8 mouse cellular contexts compared by ENCODE assay signal in the genomic region with DNA sequence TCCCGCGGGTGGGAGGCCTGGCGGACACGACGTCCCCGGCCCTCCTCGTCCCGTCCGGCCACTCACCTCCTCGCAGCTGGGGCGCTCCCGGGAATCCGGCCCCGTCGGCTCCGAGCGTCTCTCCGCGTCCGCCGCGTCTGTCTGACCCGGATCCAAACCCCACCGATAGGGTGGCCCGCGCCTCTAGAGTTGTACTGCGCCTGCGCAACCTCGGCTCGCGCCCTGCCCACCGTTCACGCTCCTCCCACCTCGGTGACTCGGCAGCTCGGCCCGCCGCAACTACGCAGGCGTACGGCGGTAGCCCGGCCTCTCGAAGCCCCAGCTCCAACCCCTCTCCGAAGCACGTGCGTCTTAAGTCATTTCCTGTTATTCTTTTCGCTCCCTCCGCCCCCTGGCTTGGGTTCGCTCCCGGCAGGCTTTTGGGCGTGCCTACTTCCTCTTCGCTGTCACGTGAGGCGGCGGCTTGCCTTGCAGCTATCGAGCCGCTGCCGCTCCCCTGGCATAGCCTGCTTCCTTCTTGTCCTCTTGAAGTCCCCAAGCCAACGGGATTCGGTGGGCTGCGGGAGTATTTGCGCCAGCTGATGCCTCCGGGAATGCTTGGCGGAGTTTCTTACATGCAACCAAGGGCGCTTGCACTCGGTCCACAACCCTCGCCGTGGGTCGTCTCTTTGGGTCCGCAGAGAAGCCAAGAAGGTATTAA. TPM values are rescaled to one million over a fixed set of nuclear protein-coding genes. Genes with fewer than 3 reads are reported as not detected.
A peak's percentile ranks its signal among the peaks of the same experiment; 100 is the strongest.
DNase-seq lines count a peak whose midpoint lies in the region; ATAC-seq and TF ChIP-seq lines count a peak whose summit lies in the region.

No protein-coding gene starts in this region.

- no peak for TF ChIP-seq EP300 in CH12.LX (IDR thresholded peaks at IDR 0.05; ENCODE audit: low read length)

- H3K4me2 ChIP-seq in CH12.LX (ENCODE audit: insufficient read depth, low read depth, poor library complexity, severe bottlenecking) = peak overlapping the region; percentile 99; the same call in 1 of the 2 replicates
- H3K4me2 ChIP-seq in forebrain, embryonic 11.5 days (ENCODE audit: low read depth, low read length, severe bottlenecking) = peak overlapping the region; percentile 80
- peak overlapping the region; percentile 94 for H3K4me2 ChIP-seq in heart, embryonic 16.5 days (ENCODE audit: low read depth, low read length)
- H3K4me2 ChIP-seq in liver, embryonic 15.5 days = peak overlapping the region; percentile 90
- peak overlapping the region; percentile 89 for H3K4me2 ChIP-seq in neural tube, embryonic 12.5 days (replicated peaks)

- TF ChIP-seq RAD21 in CH12.LX (IDR thresholded peaks at IDR 0.05; ENCODE audit: low read depth, low read length) = no peak

- under 1% methylated on average over 71 of the region's 71 CpGs for WGBS in forebrain, embryonic 11.5 days
- WGBS in heart, embryonic 16.5 days = under 1% methylated on average over 62 of the region's 71 CpGs
- under 1% methylated on average over 71 of the region's 71 CpGs for WGBS in liver, embryonic 15.5 days (ENCODE audit: insufficient replicate concordance)
- under 1% methylated on average over 71 of the region's 71 CpGs for WGBS in neural tube, embryonic 12.5 days

- dilution Hi-C loops in CH12.LX (cut with MboI; ENCODE audit: extremely low pct_ligation_motif_present, extremely low pct_unique_long_range_greater_than_20kb, low sequenced_read_pairs) = no loop called here

- no peaks in the 10 kb centered on the region for H3K27me3 ChIP-seq in CH12.LX (replicated peaks)
- no peaks in the 10 kb centered on the region for H3K27me3 ChIP-seq in forebrain, embryonic 11.5 days (ENCODE audit: control insufficient read depth, insufficient read depth, low read length)
- no peaks in the 10 kb centered on the region for H3K27me3 ChIP-seq in heart, embryonic 16.5 days (ENCODE audit: control insufficient read depth, insufficient read depth, low read length)
- H3K27me3 ChIP-seq in liver, embryonic 15.5 days = no peaks in the 10 kb centered on the region
- H3K27me3 ChIP-seq in neural tube, embryonic 12.5 days (replicated peaks) = no peaks in the 10 kb centered on the region

- peaks cover 9 to 28% of the 10 kb centered on the region in 2 experiments for H3K4me1 ChIP-seq in CH12.LX (ENCODE audit: control insufficient read depth in 1 of 2, insufficient read depth in 2 of 2)
- peaks cover 9% of the 10 kb centered on the region; the same call in 1 of the 2 replicates for H3K4me1 ChIP-seq in forebrain, embryonic 11.5 days (replicated peaks; ENCODE audit: control insufficient read depth, insufficient read depth, low read length)
- peaks cover 26% of the 10 kb centered on the region for H3K4me1 ChIP-seq in heart, embryonic 16.5 days (ENCODE audit: control insufficient read depth, insufficient read depth, low read length)
- H3K4me1 ChIP-seq in liver, embryonic 15.5 days (replicated peaks) = peaks cover 39% of the 10 kb centered on the region
- H3K4me1 ChIP-seq in neural tube, embryonic 12.5 days = peaks cover 19% of the 10 kb centered on the region

- peak; percentile 99 for DNase-seq in CH12.LX (ENCODE audit: extremely low read depth)
- DNase-seq in c-Kit-positive CD71-positive TER-119-negative erythroid progenitor cells, embryonic 14.5 days (ENCODE audit: low read depth) = peak; percentile 98
- peak; percentile 99 for DNase-seq in forebrain, embryonic 11.5 days (ENCODE audit: low spot score)
- DNase-seq in kidney, postnatal 36 days = peak; percentile 99
- DNase-seq in telencephalon, adult 2 months (ENCODE audit: low read depth, low spot score) = peak; percentile 99

- in situ Hi-C loops in CH12.LX (cut with MboI; ENCODE audit: low pct_ligation_motif_present, low pct_unique_long_range_greater_than_20kb, low sequenced_read_pairs) = loop anchor here (10.0 kb wide), 1 partner anchor 325 kb away; no protein-coding TSS in a partner anchor

- H3K36me3 ChIP-seq in CH12.LX (replicated peaks in 1 of 2; ENCODE audit: control insufficient read depth in 1 of 2, insufficient read depth in 1 of 2, low read length in 1 of 2) = peaks cover 6 to 32% of the 10 kb centered on the region in 2 experiments
- no peaks in the 10 kb centered on the region for H3K36me3 ChIP-seq in forebrain, embryonic 11.5 days (ENCODE audit: control insufficient read depth, insufficient read depth, low read length)
- peaks cover 5% of the 10 kb centered on the region; the same call in 1 of the 2 replicates for H3K36me3 ChIP-seq in heart, embryonic 16.5 days (ENCODE audit: control insufficient read depth, insufficient read depth)
- H3K36me3 ChIP-seq in liver, embryonic 15.5 days (replicated peaks) = peaks cover 8% of the 10 kb centered on the region; the same call in 1 of the 2 replicates
- peaks cover 2% of the 10 kb centered on the region; the same call in 1 of the 2 replicates for H3K36me3 ChIP-seq in neural tube, embryonic 12.5 days

- H3K4me3 ChIP-seq in CH12.LX (replicated peaks in 1 of 3; ENCODE audit: low read depth in 2 of 3, low read length in 2 of 3, poor library complexity in 1 of 3) = peak overlapping the region; percentile 92 to 97 (median 95)
- H3K4me3 ChIP-seq in forebrain, embryonic 11.5 days (ENCODE audit: low read depth, low read length) = peak overlapping the region; percentile 96
- peak overlapping the region; percentile 99 for H3K4me3 ChIP-seq in heart, embryonic 16.5 days (ENCODE audit: low read length)
- H3K4me3 ChIP-seq in liver, embryonic 15.5 days (replicated peaks) = peak overlapping the region; percentile 96
- H3K4me3 ChIP-seq in neural tube, embryonic 12.5 days = peak overlapping the region; percentile 98

- H3K9me3 ChIP-seq in CH12.LX (replicated peaks; ENCODE audit: low read length) = no peaks in the 10 kb centered on the region
- no peaks in the 10 kb centered on the region for H3K9me3 ChIP-seq in forebrain, embryonic 11.5 days (ENCODE audit: control insufficient read depth, low read length)
- no peaks in the 10 kb centered on the region for H3K9me3 ChIP-seq in heart, embryonic 16.5 days (replicated peaks; ENCODE audit: control insufficient read depth, low read length)
- H3K9me3 ChIP-seq in liver, embryonic 15.5 days (replicated peaks) = no peaks in the 10 kb centered on the region
- no peaks in the 10 kb centered on the region for H3K9me3 ChIP-seq in neural tube, embryonic 12.5 days

- TF ChIP-seq POLR2A in CH12.LX (IDR thresholded peaks at IDR 0.05; ENCODE audit: low read depth, low read length) = peak; percentile 76

- peak overlapping the region; percentile 84 for H3K9ac ChIP-seq in CH12.LX (ENCODE audit: insufficient read depth, low read depth)
- H3K9ac ChIP-seq in forebrain, embryonic 11.5 days (ENCODE audit: low read length) = peak overlapping the region; percentile 83
- peak overlapping the region; percentile 94 for H3K9ac ChIP-seq in heart, embryonic 16.5 days (ENCODE audit: low read length)
- peak overlapping the region; percentile 86 for H3K9ac ChIP-seq in liver, embryonic 15.5 days
- peak overlapping the region; percentile 85 for H3K9ac ChIP-seq in neural tube, embryonic 12.5 days

- peak overlapping the region; percentile 38 for H3K27ac ChIP-seq in CH12.LX (ENCODE audit: insufficient read depth, low read depth)
- H3K27ac ChIP-seq in forebrain, embryonic 11.5 days (ENCODE audit: low read depth, low read length) = peak overlapping the region; percentile 31; the same call in 1 of the 2 replicates
- H3K27ac ChIP-seq in heart, embryonic 16.5 days (ENCODE audit: low read length) = peak overlapping the region; percentile 93
- peak overlapping the region; percentile 93 for H3K27ac ChIP-seq in liver, embryonic 15.5 days (replicated peaks)
- peak overlapping the region; percentile 33 for H3K27ac ChIP-seq in neural tube, embryonic 12.5 days

- H3K79me2 ChIP-seq in CH12.LX (replicated peaks; ENCODE audit: control insufficient read depth, extremely low read depth, insufficient read depth, poor library complexity, severe bottlenecking) = peaks cover 35% of the 10 kb centered on the region

- peak; percentile 99 for ATAC-seq in forebrain, embryonic 11.5 days (replicated peaks; ENCODE audit: low FRiP score)
- peak; percentile 99 for ATAC-seq in heart, embryonic 16.5 days (replicated peaks; ENCODE audit: extremely low read depth, insufficient read depth, low FRiP score)
- peak; percentile 98 for ATAC-seq in liver, embryonic 15.5 days (ENCODE audit: insufficient read depth)
- peak; percentile 99 for ATAC-seq in neural tube, embryonic 12.5 days (ENCODE audit: low FRiP score, low read depth)

- TF ChIP-seq CTCF in CH12.LX (conservative IDR thresholded peaks at IDR 0.05 in 1 of 2, IDR thresholded peaks at IDR 0.05 in 1 of 2; ENCODE audit: low read depth in 2 of 2, low read length in 2 of 2) = no peak

RNA-seq across cellular contexts. Expression of gene Oser1, which starts 5.0 kb away (rescaled TPM):
- total RNA-seq in CH12.LX (2012; rRNA removed) (29.0 and 31.3 TPM in 2 replicates), CH12.LX (2014; rRNA removed) (44.9 and 54.7 TPM in 2 replicates)
- 38.1 and 45.0 TPM in 2 replicates for polyA plus RNA-seq in CH12.LX (2012; ENCODE audit: insufficient read length, low read depth)
- polyA plus RNA-seq in forebrain, embryonic 11.5 days (2014; fragmentation: Nextera tagmentation; extraction: Ambion mirVana) = 80.7 and 85.5 TPM in 2 replicates
- polyA plus RNA-seq in heart, embryonic 16.5 days (2015; fragmentation: Nextera tagmentation; extraction: Ambion mirVana) = 57.1 and 63.8 TPM in 2 replicates
- polyA plus RNA-seq in liver, embryonic 15.5 days (2015; fragmentation: Nextera tagmentation; extraction: Ambion mirVana) = 36.7 and 37.1 TPM in 2 replicates
- polyA plus RNA-seq in neural tube, embryonic 12.5 days (2016; fragmentation: Nextera tagmentation; extraction: Ambion mirVana) = 74.3 and 74.8 TPM in 2 replicates

RNA-seq across cellular contexts. Expression of gene Gdap1l1, which starts 18.8 kb away (rescaled TPM):
- not detected in 2 replicates for total RNA-seq in CH12.LX (2012; rRNA removed)
- not detected in 2 replicates for total RNA-seq in CH12.LX (2014; rRNA removed)
- not detected in 2 replicates for polyA plus RNA-seq in CH12.LX (2012; ENCODE audit: insufficient read length, low read depth)
- polyA plus RNA-seq in forebrain, embryonic 11.5 days (2014; fragmentation: Nextera tagmentation; extraction: Ambion mirVana) = 28.8 and 31.1 TPM in 2 replicates
- polyA plus RNA-seq in heart, embryonic 16.5 days (2015; fragmentation: Nextera tagmentation; extraction: Ambion mirVana) = 0.18 and 0.36 TPM in 2 replicates
- 0.10 and 0.21 TPM in 2 replicates for polyA plus RNA-seq in liver, embryonic 15.5 days (2015; fragmentation: Nextera tagmentation; extraction: Ambion mirVana)
- 83.1 and 83.6 TPM in 2 replicates for polyA plus RNA-seq in neural tube, embryonic 12.5 days (2016; fragmentation: Nextera tagmentation; extraction: Ambion mirVana)

RNA-seq across cellular contexts. Expression of gene Jph2, which starts 21.7 kb away (rescaled TPM):
- total RNA-seq in CH12.LX (2012; rRNA removed) = not detected in 2 replicates
- total RNA-seq in CH12.LX (2014; rRNA removed) = not detected in 2 replicates
- not detected in 2 replicates for polyA plus RNA-seq in CH12.LX (2012; ENCODE audit: insufficient read length, low read depth)
- 0.08 and 0.25 TPM in 2 replicates for polyA plus RNA-seq in forebrain, embryonic 11.5 days (2014; fragmentation: Nextera tagmentation; extraction: Ambion mirVana)
- 38.5 and 43.2 TPM in 2 replicates for polyA plus RNA-seq in heart, embryonic 16.5 days (2015; fragmentation: Nextera tagmentation; extraction: Ambion mirVana)
- 0.21 and 0.23 TPM in 2 replicates for polyA plus RNA-seq in liver, embryonic 15.5 days (2015; fragmentation: Nextera tagmentation; extraction: Ambion mirVana)
- polyA plus RNA-seq in neural tube, embryonic 12.5 days (2016; fragmentation: Nextera tagmentation; extraction: Ambion mirVana) = 0.81 and 1.3 TPM in 2 replicates

RNA-seq across cellular contexts. Expression of gene Fitm2, which starts 52.9 kb away (rescaled TPM):
- total RNA-seq in CH12.LX (2012; rRNA removed) = 5.5 and 6.0 TPM in 2 replicates
- total RNA-seq in CH12.LX (2014; rRNA removed) = 4.9 and 5.0 TPM in 2 replicates
- polyA plus RNA-seq in CH12.LX (2012; ENCODE audit: insufficient read length, low read depth) = 3.5 and 3.9 TPM in 2 replicates
- 11.3 and 12.5 TPM in 2 replicates for polyA plus RNA-seq in forebrain, embryonic 11.5 days (2014; fragmentation: Nextera tagmentation; extraction: Ambion mirVana)
- polyA plus RNA-seq in heart, embryonic 16.5 days (2015; fragmentation: Nextera tagmentation; extraction: Ambion mirVana) = 14.7 and 15.3 TPM in 2 replicates
- polyA plus RNA-seq in liver, embryonic 15.5 days (2015; fragmentation: Nextera tagmentation; extraction: Ambion mirVana) = 3.8 and 4.6 TPM in 2 replicates
- 12.7 and 14.2 TPM in 2 replicates for polyA plus RNA-seq in neural tube, embryonic 12.5 days (2016; fragmentation: Nextera tagmentation; extraction: Ambion mirVana)

Comparison
In these comparisons a context has a peak if more than half of its experiments do, and no peak if none do; other contexts are left out.
1. Peak in every context shown above with its lines: DNase-seq, ATAC-seq, H3K4me3 ChIP-seq and H3K27ac ChIP-seq.
2. H3K27ac ChIP-seq: peak in every context shown above with its lines; median percentile 93 in heart, embryonic 16.5 days; 93 in liver, embryonic 15.5 days; 38 in CH12.LX; 33 in neural tube, embryonic 12.5 days; 31 in forebrain, embryonic 11.5 days.
3. RNA of gene Gdap1l1, which starts 18.8 kb away (polyA plus RNA-seq): 83.1 to 83.6 TPM in neural tube, embryonic 12.5 days and 28.8 to 31.1 TPM in forebrain, embryonic 11.5 days; 0.10 to 0.21 TPM in liver, embryonic 15.5 days, 0.18 to 0.36 TPM in heart, embryonic 16.5 days and not detected in CH12.LX; every median in the first group is over 10 times any median in the second.
4. RNA of gene Jph2, which starts 21.7 kb away (polyA plus RNA-seq): 38.5 to 43.2 TPM in heart, embryonic 16.5 days; 0.81 to 1.3 TPM in neural tube, embryonic 12.5 days, 0.08 to 0.25 TPM in forebrain, embryonic 11.5 days, 0.21 to 0.23 TPM in liver, embryonic 15.5 days and not detected in CH12.LX; every median in the first group is over 10 times any median in the second.